ENCODE assay signal across 1 mouse cellular context in the genomic region with DNA sequence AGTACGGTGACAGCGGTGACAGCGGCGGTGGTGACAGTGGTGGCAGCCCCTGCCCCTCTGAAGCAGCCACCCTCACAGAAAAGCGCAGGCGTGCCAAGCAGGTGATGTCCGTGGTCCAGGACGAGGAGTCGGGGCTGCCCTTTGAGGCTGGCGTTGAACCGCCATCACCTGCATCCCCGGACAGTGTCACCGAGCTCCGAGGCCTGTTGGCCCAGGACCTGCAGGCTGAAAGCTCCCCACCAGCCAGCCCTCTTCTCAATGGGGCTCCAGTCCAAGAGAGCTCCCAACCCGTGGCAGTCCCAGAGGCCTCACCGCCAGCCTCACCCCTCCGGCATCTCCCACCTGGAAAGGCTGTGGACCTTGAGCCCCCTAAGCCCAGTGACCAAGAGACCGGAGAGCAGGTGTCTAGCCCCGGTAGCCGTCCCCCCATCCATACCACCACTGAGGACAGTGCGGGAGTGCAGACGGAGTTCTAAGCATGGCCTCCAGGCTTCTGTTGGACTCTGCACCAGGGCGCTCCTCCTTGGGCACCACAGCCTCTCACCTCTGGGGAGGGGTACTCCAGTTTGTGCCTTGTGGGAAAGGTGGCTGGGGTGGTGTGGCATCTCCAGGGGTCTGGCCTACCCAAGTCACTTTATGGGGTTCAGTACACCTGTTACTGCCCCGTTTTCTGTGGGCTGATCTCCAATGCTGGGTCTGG.
A peak's percentile ranks its signal among the peaks of the same experiment; 100 is the strongest.
TF ChIP-seq lines count a peak whose summit lies in the region.

No protein-coding gene starts in this region.

TF ChIP-seq in myocyte, 11 proteins besides CTCF, POLR2A, EP300 and RAD21:
- TF ChIP-seq E2F4 (IDR thresholded peaks at IDR 0.05; ENCODE audit: insufficient read depth) (no peak), POLR2AphosphoS2 (IDR thresholded peaks at IDR 0.05; ENCODE audit: insufficient read length, low read depth) (peak; percentile 24)
